ENCODE assay signal across 21 mouse cellular contexts in genomic region chr17:3615553-3615952, GRCm38 (mm10). TPM values are rescaled to one million over a fixed set of nuclear protein-coding genes. Genes with fewer than 3 reads are reported as not detected.
DNase-seq lines count a peak whose midpoint lies in the region; ATAC-seq and TF ChIP-seq lines count a peak whose summit lies in the region.
"Had no signal": no experiment of that assay in that cellular context is flagged by ENCODE, and none has a peak within 500 bp of the region (broad histone marks: within the 10 kb centered on the region; RNA-seq: fewer than 3 reads in every experiment).

No protein-coding gene starts in this region.

- no peak for DNase-seq in lung, adult 2 months
- DNase-seq in lung, postnatal 0 days (ENCODE audit: low spot score): peak; percentile 46
- no peak for DNase-seq in lung, adult 18-20 months
- peak; percentile 31 for DNase-seq in ES-CJ7 (ENCODE audit: low read depth, low spot score)
- no peak for DNase-seq in spleen, adult 18-20 months
- DNase-seq in cerebellum, adult 8-10 months: no peak
- DNase-seq: adrenal gland, adult 2 months; adrenal gland, postnatal 10 days; adrenal gland, postnatal 25 days; cerebellum, adult 11 months; cerebellum, adult 18-20 months; cerebellum, adult 9-10 months; cerebellum, postnatal 10 days; cerebellum, postnatal 25 days; forebrain, postnatal 0 days had no signal

- H3K27ac ChIP-seq in lung, embryonic 15.5 days: peak overlapping the region; percentile 7
- H3K27ac ChIP-seq in lung, postnatal 0 days (ENCODE audit: low read length): no peak overlapping the region
- H3K27ac ChIP-seq: embryonic facial prominence, embryonic 10.5 days; embryonic facial prominence, embryonic 12.5 days; forebrain, embryonic 13.5 days; forebrain, embryonic 15.5 days had no signal

- WGBS in lung, embryonic 15.5 days: 21% methylated on average over 1 of the region's 1 CpGs
- 14% methylated on average over 1 of the region's 1 CpGs for whole genome bisulfite sequencing in lung, adult 2 months
- 26% methylated on average over 1 of the region's 1 CpGs for WGBS in lung, postnatal 0 days

- 0 out of 2 replicates have a peak, but pooled peaks cover 7% of the 10 kb centered on the region for H3K4me1 ChIP-seq in lung, embryonic 15.5 days
- no peaks in the 10 kb centered on the region; the same call in 1 of the 2 replicates for H3K4me1 ChIP-seq in lung, adult 2 months (ENCODE audit: control insufficient read depth, insufficient read depth, low read length)
- no peaks in the 10 kb centered on the region for H3K4me1 ChIP-seq in lung, postnatal 0 days (ENCODE audit: insufficient read depth, low read depth, low read length)

- no peak overlapping the region for H3K4me2 ChIP-seq in lung, embryonic 15.5 days
- no peak overlapping the region for H3K4me2 ChIP-seq in lung, postnatal 0 days (replicated peaks; ENCODE audit: low read depth, low read length)
- H3K4me2 ChIP-seq: embryonic facial prominence, embryonic 12.5 days; forebrain, embryonic 13.5 days; forebrain, embryonic 15.5 days had no signal

- H3K36me3 ChIP-seq in lung, embryonic 15.5 days: no peaks in the 10 kb centered on the region
- H3K36me3 ChIP-seq in lung, postnatal 0 days (ENCODE audit: insufficient read depth, low read length): no peaks in the 10 kb centered on the region
- H3K36me3 ChIP-seq: embryonic facial prominence, embryonic 10.5 days; embryonic facial prominence, embryonic 12.5 days; forebrain, embryonic 15.5 days had no signal

- H3K27me3 ChIP-seq in lung, embryonic 15.5 days: no peaks in the 10 kb centered on the region
- no peaks in the 10 kb centered on the region for H3K27me3 ChIP-seq in lung, postnatal 0 days (replicated peaks; ENCODE audit: insufficient read depth, low read length)
- H3K27me3 ChIP-seq: embryonic facial prominence, embryonic 12.5 days; forebrain, embryonic 13.5 days; forebrain, embryonic 15.5 days had no signal

- TF ChIP-seq CTCF in lung, adult 2 months (IDR thresholded peaks at IDR 0.05; ENCODE audit: insufficient read depth, low read length): no peak
- TF ChIP-seq CTCF in lung, postnatal 0 days (IDR thresholded peaks at IDR 0.05): no peak

- no peak for TF ChIP-seq POLR2A in lung, adult 2 months (IDR thresholded peaks at IDR 0.05; ENCODE audit: borderline replicate concordance, extremely low read depth, low read depth, low read length)

- H3K9me3 ChIP-seq in lung, embryonic 15.5 days: no peaks in the 10 kb centered on the region
- no peaks in the 10 kb centered on the region for H3K9me3 ChIP-seq in lung, postnatal 0 days (ENCODE audit: low read length)
- H3K9me3 ChIP-seq: embryonic facial prominence, embryonic 10.5 days; embryonic facial prominence, embryonic 12.5 days; forebrain, embryonic 13.5 days; forebrain, embryonic 15.5 days had no signal

- H3K4me3 ChIP-seq in lung, embryonic 15.5 days: no peak overlapping the region
- H3K4me3 ChIP-seq in lung, adult 2 months (replicated peaks; ENCODE audit: extremely low read depth, low read depth, low read length): no peak overlapping the region
- H3K4me3 ChIP-seq in lung, postnatal 0 days (ENCODE audit: low read depth, low read length): no peak overlapping the region
- H3K4me3 ChIP-seq: embryonic facial prominence, embryonic 10.5 days; embryonic facial prominence, embryonic 12.5 days; forebrain, embryonic 13.5 days; forebrain, embryonic 15.5 days had no signal

- TF ChIP-seq EP300 in lung, postnatal 0 days (IDR thresholded peaks at IDR 0.05): no peak

- no peak overlapping the region for H3K9ac ChIP-seq in lung, embryonic 15.5 days
- no peak overlapping the region for H3K9ac ChIP-seq in lung, postnatal 0 days (replicated peaks; ENCODE audit: low read depth)
- H3K9ac ChIP-seq: embryonic facial prominence, embryonic 12.5 days; forebrain, embryonic 13.5 days; forebrain, embryonic 15.5 days; forebrain, postnatal 0 days had no signal

- ATAC-seq in lung, embryonic 15.5 days (ENCODE audit: borderline replicate concordance, extremely low read depth, low FRiP score, low TSS enrichment): peak; percentile 65
- no peak for ATAC-seq in lung, postnatal 0 days
- ATAC-seq: activated CD4-positive, CD25-positive, alpha-beta regulatory T cell, adult 4 months; forebrain, embryonic 13.5 days; forebrain, embryonic 15.5 days; forebrain, postnatal 0 days had no signal

RNA-seq across cellular contexts. Expression of gene Tfb1m, which starts 58.0 kb away (rescaled TPM):
- polyA plus RNA-seq in lung, embryonic 15.5 days (2015; fragmentation: Nextera tagmentation; extraction: Ambion mirVana): 13.6 and 13.7 TPM in 2 replicates
- 1.3 and 2.1 TPM in 2 replicates for polyA plus RNA-seq in lung, adult 2 months (2012; rRNA removed)
- 5.9 and 8.7 TPM in 2 replicates for polyA plus RNA-seq in lung, postnatal 0 days (2015; fragmentation: Nextera tagmentation; extraction: Ambion mirVana)

Comparison
In these comparisons a context has a peak if more than half of its experiments do, and no peak if none do; other contexts are left out.
1. DNase-seq: peak in lung, postnatal 0 days (single experiment) and ES-CJ7 (single experiment); none in lung, adult 2 months (single experiment), lung, adult 18-20 months (0 of 2), spleen, adult 18-20 months (0 of 2) and cerebellum, adult 8-10 months (single experiment).